Mouse (Mus musculus) ES-E14 (cell line): ENCODE data around the gene Mbl1.

Experiments
- HCFC1 ChIP-seq: IDR thresholded peaks from 2 replicates; pipeline ENCODE4 v1.6.1; 2012; ENCODE audit warnings: low read length, inconsistent platforms, borderline replicate concordance; ENCODE audit not compliant: insufficient read depth
- ZC3H11A ChIP-seq: IDR thresholded peaks from 2 replicates; pipeline ENCODE4 v1.6.1; 2012; ENCODE audit warnings: low read depth, mild to moderate bottlenecking, inconsistent platforms, low read length, borderline replicate concordance

DNA sequence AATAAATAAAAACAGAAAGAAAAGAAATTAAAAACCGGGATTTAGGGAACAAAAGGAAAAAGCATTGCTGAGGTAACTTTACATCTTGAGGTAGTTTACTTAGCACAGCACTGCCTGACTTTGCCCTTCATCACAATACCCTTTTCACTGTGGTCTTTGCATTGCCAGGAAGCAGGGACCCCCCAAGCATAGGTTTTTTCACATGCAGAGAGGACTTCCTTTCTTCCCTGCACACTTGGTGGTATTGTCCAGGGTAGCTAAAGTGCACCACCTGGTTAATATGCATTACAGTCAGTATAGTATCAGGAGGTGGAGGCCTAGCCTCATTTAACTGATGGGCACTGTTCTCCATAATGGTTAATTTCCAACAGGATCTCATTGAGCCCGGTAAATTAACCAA lies 38.2 kb downstream of the Mbl1 start:
- TF ChIP-seq HCFC1 (no peak), ZC3H11A (no peak)
